Mouse (Mus musculus) kidney, embryonic 15.5 days (tissue): ENCODE results near the gene Plekhg6. TPM values are rescaled to one million over a fixed set of nuclear protein-coding genes. Genes with fewer than 3 reads are reported as not detected.

Experiments used
- ATAC-seq: fragments of 200-750 bp; cut with Nextera tagmentation; replicated peaks from 2 replicates; pipeline ENCODE4 v1.8.0; 2017; ENCODE audit warnings: moderate TSS enrichment; ENCODE audit not compliant: low FRiP score
- H3K27ac ChIP-seq: fragments of 300-500 bp; sonication (generic); 2 replicates; pipeline ENCODE4 v1.5.1; 2015; ENCODE audit warnings: mild to moderate bottlenecking, inconsistent platforms
- H3K27me3 ChIP-seq: fragments of 300-500 bp; sonication (generic); 2 replicates; pipeline ENCODE4 v1.6.1; 2015; ENCODE audit warnings: inconsistent platforms
- H3K36me3 ChIP-seq: fragments of 300-500 bp; sonication (generic); 2 replicates; pipeline ENCODE4 v1.6.1; 2015; ENCODE audit warnings: inconsistent platforms
- H3K4me1 ChIP-seq: fragments of 300-500 bp; sonication (generic); 2 replicates; pipeline ENCODE4 v1.6.1; 2015; ENCODE audit warnings: inconsistent platforms
- H3K4me2 ChIP-seq: fragments of 300-500 bp; sonication (generic); 2 replicates; pipeline ENCODE4 v1.6.1; 2015; ENCODE audit warnings: moderate library complexity, mild to moderate bottlenecking, inconsistent platforms
- H3K4me3 ChIP-seq: fragments of 300-500 bp; sonication (generic); replicated peaks from 2 replicates; pipeline ENCODE4 v1.5.1; 2015; ENCODE audit warnings: mild to moderate bottlenecking, inconsistent platforms
- H3K9ac ChIP-seq: fragments of 300-500 bp; sonication (generic); 2 replicates; pipeline ENCODE4 v1.6.1; 2015; ENCODE audit warnings: mild to moderate bottlenecking, inconsistent platforms
- H3K9me3 ChIP-seq: fragments of 300-500 bp; sonication (generic); replicated peaks from 2 replicates; pipeline ENCODE4 v1.6.1; 2016; ENCODE audit warnings: inconsistent platforms
- WGBS: fragments of 180-500 bp; shearing (Covaris S2); methylation state at CpG from one replicate; pipeline ENCODE4 v1.1.7; 2015; ENCODE audit warnings: mixed read lengths; 5-methylcytosine and 5-hydroxymethylcytosine counted together
- polyA plus RNA-seq: library from polyadenylated mRNA; unstranded; fragments of >200 nt; fragmentation: Nextera tagmentation; extraction: Ambion mirVana; gene quantifications from 2 replicates; pipeline ENCODE4 v1.2.1, GENCODE M21; 2015

The Plekhg6 gene
- polyA plus RNA-seq, 1 experiment from 2014 or later, result 4.7 TPM

DNA sequence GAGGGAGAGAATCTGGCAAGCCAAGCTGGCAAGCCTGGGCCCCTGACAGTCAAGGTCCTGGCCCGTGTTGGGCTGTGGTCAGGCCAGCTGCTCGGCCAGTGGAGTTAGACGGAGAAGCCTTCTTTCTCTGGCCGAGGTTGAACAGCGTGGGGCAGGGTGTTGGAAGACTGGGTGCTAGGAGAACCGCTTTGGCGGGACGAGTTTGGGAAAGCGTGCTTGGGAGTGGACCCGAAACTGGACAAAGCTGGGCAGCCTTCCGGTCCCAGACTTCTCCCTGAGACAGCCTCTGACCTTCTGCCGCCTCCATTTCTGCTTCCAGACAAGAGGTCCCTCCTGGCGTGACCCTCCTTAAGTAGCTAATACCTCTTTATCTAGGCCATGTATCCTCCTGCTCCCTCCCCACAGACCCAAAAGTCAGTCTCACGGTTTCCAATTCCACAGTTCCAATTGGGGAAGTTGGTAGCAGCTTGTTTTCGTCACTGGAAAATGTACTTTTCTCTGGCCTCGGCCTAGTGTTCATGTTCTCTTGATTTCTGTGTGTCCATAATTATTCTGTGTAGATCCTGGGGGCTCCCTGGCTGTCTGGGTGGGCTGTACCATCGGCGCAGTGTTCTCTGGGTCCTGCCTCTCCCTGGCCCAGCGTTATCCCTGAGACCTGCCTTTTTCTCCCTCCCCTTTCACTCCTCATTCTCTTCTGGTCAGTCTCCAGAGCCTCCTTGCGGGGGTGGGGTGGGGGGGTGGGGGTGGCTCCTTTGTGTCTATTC is 30.2 kb downstream of the Plekhg6 start:
- H3K9ac ChIP-seq, result peak overlapping the region; percentile 80
- H3K4me1 ChIP-seq, result peaks cover 68% of the 10 kb centered on the region
- ATAC-seq, result peak; percentile 20; the same call in 1 of the 2 replicates

DNA sequence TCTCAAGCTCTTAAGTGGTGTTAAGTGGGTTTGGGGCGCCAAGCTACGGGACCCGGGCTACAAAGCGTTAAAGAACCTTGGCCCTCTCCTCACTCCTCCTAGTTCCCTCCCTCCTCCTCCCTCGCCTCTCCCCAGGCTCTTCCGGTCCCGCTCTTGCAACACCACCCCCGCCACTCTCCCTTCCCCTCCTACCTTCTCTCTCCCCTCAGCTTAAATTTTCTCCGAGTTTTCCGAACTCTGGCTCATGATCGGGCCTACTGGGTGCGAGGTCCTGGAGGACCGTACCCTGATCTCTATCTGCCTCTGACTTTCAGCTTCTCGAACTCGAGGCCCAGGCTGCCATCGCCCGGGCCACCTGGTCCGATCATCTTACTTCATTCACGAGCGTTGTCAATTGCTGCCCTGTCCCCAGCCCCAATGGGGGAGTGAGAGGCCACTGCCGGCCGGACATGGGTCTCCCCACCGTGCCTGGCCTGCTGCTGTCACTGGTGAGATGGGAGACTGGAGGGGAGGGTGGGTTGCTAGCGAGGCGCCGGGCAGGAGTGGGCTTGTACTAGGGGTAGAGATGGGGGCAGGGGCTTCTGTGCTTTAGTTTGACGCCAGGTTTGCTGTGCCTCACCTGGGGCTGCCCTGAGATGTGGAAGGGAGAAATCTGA is 30.9 kb downstream of the Plekhg6 start:
- no peaks in the 10 kb centered on the region for H3K9me3 ChIP-seq
- WGBS, result under 1% methylated on average over 27 of the region's 27 CpGs
- H3K27ac ChIP-seq, result peak overlapping the region; percentile 91
- H3K4me1 ChIP-seq, result peaks cover 62% of the 10 kb centered on the region
- peak; percentile 84 for ATAC-seq
- peak overlapping the region; percentile 90 for H3K4me2 ChIP-seq
- H3K9ac ChIP-seq, result peak overlapping the region; percentile 80
- H3K27me3 ChIP-seq, result no peaks in the 10 kb centered on the region
- H3K4me3 ChIP-seq, result peak overlapping the region; percentile 71
- H3K36me3 ChIP-seq, result no peaks in the 10 kb centered on the region

More for the DNA sequence above, 30.2 kb downstream of the Plekhg6 start:
- Histone ChIP-seq H3K36me3 (no peaks in the 10 kb centered on the region), H3K9me3 (no peaks in the 10 kb centered on the region), H3K27me3 (no peaks in the 10 kb centered on the region), H3K4me3 (peak overlapping the region; percentile 71), H3K4me2 (peak overlapping the region; percentile 90), H3K27ac (peak overlapping the region; percentile 91)
- WGBS, result 2% methylated on average over 20 of the region's 20 CpGs

DNA sequence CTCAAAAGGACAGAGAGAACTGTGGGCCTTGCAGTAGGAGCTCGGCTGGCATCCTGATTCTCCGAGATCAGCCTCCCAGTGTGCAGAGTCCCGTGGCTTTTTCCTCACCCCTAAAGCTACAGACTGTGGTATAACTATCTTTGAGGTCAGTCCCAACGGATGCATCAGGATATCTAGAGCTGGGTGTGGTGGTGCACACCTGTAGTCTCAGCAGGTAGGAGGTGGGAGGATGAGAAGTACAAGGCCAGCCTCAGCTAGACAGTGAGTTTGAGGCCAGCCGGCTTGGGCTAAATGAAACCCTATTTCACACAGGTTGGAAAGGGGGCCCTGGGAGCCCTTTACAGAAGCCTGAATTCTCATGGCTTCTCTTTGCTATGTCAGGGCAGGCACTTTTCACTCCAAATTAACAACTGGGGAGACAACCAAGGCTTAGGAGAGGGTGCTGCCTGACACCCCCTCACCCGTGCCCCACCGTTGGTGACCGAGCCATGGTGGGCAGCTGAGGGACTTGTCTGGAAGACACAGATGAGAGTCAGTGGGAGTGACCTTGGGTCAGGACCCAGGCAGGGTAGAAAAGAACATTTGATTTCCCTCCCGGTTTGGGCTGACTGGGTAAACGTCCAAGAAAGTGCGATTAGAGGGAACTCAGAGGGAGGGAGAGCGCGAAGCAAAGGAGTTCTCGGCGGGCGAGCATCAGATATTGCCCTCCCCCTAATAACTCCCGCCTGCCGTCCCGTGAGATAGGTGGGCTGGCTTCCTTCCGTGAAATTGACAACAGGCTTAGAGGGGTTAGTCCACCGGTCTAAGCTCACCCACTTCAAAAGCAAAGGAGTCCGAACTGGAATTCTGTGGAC is 31.6 kb downstream of the Plekhg6 start, which contains the start of gene Tnfrsf1a:
Tnfrsf1a (plus strand) TSS at position 642 of the 854 bp plus-strand sequence.
- Histone ChIP-seq H3K4me1 (peaks cover 62% of the 10 kb centered on the region), H3K9me3 (no peaks in the 10 kb centered on the region), H3K4me3 (peak within 1 kb of the TSS; percentile 71), H3K9ac (peak within 1 kb of the TSS; percentile 80), H3K27me3 (no peaks in the 10 kb centered on the region), H3K4me2 (peak within 1 kb of the TSS; percentile 90), H3K27ac (peak within 1 kb of the TSS; percentile 91), H3K36me3 (no peaks in the 10 kb centered on the region)
- 7% methylated on average over 22 of the region's 22 CpGs for WGBS
- ATAC-seq, result peak; percentile 16

GRCm38 (mm10) chr6:125346029-125346428 is 34.6 kb downstream of the Plekhg6 start:
- Histone ChIP-seq H3K9me3 (no peaks in the 10 kb centered on the region), H3K36me3 (no peaks in the 10 kb centered on the region), H3K4me2 (no peak overlapping the region), H3K4me3 (no peak overlapping the region), H3K9ac (no peak overlapping the region), H3K27me3 (no peaks in the 10 kb centered on the region), H3K27ac (no peak overlapping the region; the same call in 1 of the 2 replicates), H3K4me1 (peaks cover 51% of the 10 kb centered on the region)
- ATAC-seq, result no peak
- WGBS, result 67% methylated on average over 2 of the region's 2 CpGs

DNA sequence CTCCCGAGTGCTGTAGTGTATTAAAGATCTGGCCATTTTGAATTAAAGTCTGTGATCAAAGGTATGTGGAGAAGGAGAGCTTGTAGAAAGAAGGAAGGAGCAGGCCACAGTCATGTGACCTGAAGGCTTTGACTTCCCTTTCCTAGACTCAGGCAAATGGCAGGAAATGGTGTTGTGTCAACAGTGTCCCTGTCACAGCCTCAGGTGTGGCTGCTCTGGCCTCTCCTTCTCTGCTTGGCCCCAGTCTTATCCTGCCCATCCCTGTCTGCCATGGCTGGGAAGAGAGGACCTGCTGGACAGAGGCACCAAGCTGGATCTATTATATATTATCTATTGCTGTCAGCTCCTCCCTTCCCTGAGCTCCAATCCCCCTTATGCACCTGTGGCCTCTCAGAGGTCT is 35.0 kb downstream of the Plekhg6 start:
- H3K27me3 ChIP-seq, result no peaks in the 10 kb centered on the region
- H3K4me2 ChIP-seq, result no peak overlapping the region
- H3K4me3 ChIP-seq, result no peak overlapping the region
- H3K27ac ChIP-seq, result no peak overlapping the region; the same call in 1 of the 2 replicates
- ATAC-seq, result no peak
- WGBS, result 65% methylated on average over 1 of the region's 1 CpGs
- H3K9me3 ChIP-seq, result no peaks in the 10 kb centered on the region
- no peaks in the 10 kb centered on the region for H3K36me3 ChIP-seq
- H3K9ac ChIP-seq, result no peak overlapping the region
- peaks cover 50% of the 10 kb centered on the region for H3K4me1 ChIP-seq

DNA sequence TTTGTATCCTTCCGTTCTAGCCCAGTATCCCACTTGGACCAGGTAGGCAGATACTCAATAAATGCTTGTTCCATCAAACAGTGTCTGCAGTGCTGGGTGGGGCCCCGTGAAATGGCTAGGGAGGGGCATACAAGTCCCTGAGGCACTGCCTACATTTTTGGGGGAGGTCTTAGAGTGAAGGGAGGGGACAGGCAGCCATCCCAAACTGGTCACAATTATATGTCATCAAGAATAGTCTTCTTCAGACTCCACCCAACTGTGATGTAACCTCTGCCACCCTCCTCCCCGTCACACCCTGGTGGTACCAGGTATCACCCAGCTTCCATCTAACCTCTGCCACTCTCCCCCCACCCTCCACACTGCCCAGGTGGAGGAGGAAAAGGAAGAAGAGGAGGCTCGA is 35.7 kb downstream of the Plekhg6 start:
- Histone ChIP-seq H3K9me3 (no peaks in the 10 kb centered on the region), H3K27ac (no peak overlapping the region), H3K27me3 (no peaks in the 10 kb centered on the region), H3K4me1 (peaks cover 55% of the 10 kb centered on the region), H3K36me3 (no peaks in the 10 kb centered on the region), H3K9ac (no peak overlapping the region), H3K4me3 (no peak overlapping the region), H3K4me2 (no peak overlapping the region)
- no peak for ATAC-seq
- WGBS, result 73% methylated on average over 4 of the region's 4 CpGs

- no peak for ATAC-seq
- Histone ChIP-seq H3K9ac (no peak overlapping the region), H3K4me2 (no peak overlapping the region), H3K9me3 (no peaks in the 10 kb centered on the region), H3K36me3 (no peaks in the 10 kb centered on the region), H3K4me3 (no peak overlapping the region), H3K27ac (no peak overlapping the region), H3K27me3 (no peaks in the 10 kb centered on the region), H3K4me1 (peaks cover 53% of the 10 kb centered on the region)
- WGBS, result 17% methylated on average over 8 of the region's 8 CpGs
Measured at GRCm38 (mm10) chr6:125344084-125344483, 36.5 kb downstream of the Plekhg6 start.

DNA sequence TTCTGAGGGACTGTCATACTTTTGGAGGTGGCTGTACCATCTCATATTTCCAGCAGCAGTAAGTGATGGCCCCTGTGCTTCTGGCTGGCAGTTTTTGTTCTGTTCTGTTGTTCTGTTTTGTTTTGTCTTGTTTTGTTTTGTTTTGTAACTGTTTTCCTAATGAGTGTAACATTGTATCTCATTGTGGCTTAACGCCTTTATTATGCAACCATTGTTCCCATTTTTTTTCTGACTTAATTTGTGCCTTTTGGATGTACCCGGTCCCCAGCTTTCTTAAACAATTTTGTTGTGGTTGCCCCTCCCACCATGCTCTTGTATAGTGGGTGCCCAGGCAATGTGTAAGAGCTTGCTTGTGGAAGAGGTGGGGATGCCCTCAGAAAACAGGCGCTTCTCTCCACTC is 38.4 kb downstream of the Plekhg6 start:
- no peak for ATAC-seq
- Histone ChIP-seq H3K4me3 (no peak overlapping the region), H3K36me3 (no peaks in the 10 kb centered on the region), H3K27ac (no peak overlapping the region), H3K4me1 (peaks cover 45% of the 10 kb centered on the region), H3K9me3 (no peaks in the 10 kb centered on the region), H3K4me2 (no peak overlapping the region), H3K27me3 (no peaks in the 10 kb centered on the region), H3K9ac (no peak overlapping the region)
- WGBS, result 79% methylated on average over 3 of the region's 3 CpGs

- Histone ChIP-seq H3K27ac (peak overlapping the region; percentile 82), H3K4me1 (peaks cover 41% of the 10 kb centered on the region), H3K27me3 (no peaks in the 10 kb centered on the region), H3K36me3 (no peaks in the 10 kb centered on the region), H3K4me2 (no peak overlapping the region), H3K9ac (no peak overlapping the region), H3K9me3 (no peaks in the 10 kb centered on the region), H3K4me3 (no peak overlapping the region)
- WGBS, result 60% methylated on average over 5 of the region's 5 CpGs
- peak; percentile 57; the same call in 1 of the 2 replicates for ATAC-seq
Measured at GRCm38 (mm10) chr6:125340244-125340643, 40.3 kb downstream of the Plekhg6 start.

DNA sequence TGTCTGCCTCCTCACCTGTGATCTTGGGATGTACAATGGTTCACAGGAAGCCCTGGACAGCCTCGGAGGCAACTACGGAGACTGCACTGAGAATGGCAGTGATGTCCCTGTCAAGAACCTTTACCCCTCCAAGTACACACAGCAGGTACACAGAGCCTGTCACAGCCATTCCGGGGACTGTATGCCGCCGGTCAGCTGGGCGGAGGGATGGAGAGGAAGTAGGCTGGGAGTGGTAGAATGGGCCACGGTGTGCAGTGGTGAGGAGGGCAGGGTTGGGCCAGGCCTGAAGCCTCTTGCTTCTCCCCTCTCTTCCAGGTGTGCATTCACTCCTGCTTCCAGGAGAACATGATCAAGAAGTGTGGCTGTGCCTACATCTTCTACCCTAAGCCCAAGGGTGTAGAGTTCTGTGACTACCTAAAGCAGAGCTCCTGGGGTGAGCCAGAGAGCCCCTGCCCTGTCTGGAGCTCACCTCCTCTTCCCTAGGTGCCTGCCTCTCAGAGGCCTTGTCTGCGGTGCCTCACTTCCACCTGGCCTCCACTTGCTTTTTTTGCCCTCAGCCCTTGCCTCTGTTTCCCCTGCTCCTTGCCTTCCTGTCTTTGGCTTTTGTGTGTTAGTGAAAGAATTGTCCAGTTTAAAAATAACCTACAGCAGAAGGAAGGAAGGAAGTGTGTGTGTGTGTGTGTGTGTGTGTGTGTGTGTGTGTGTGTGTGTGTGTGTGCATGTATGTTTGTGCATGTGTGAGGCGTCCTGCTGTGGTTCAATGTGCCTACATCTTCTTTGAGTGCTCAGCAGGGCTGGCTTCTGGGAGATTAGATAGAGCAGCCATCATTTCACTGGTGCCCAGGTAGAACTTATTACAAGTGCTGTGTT is 41.6 kb downstream of the Plekhg6 start:
- H3K27me3 ChIP-seq, result no peaks in the 10 kb centered on the region
- no peaks in the 10 kb centered on the region for H3K36me3 ChIP-seq
- 74% methylated on average over 9 of the region's 9 CpGs for WGBS
- H3K27ac ChIP-seq, result peak overlapping the region; percentile 64
- peaks cover 33% of the 10 kb centered on the region for H3K4me1 ChIP-seq
- no peak overlapping the region for H3K4me3 ChIP-seq
- no peak overlapping the region for H3K4me2 ChIP-seq
- H3K9ac ChIP-seq, result no peak overlapping the region
- no peak for ATAC-seq
- no peaks in the 10 kb centered on the region for H3K9me3 ChIP-seq

DNA sequence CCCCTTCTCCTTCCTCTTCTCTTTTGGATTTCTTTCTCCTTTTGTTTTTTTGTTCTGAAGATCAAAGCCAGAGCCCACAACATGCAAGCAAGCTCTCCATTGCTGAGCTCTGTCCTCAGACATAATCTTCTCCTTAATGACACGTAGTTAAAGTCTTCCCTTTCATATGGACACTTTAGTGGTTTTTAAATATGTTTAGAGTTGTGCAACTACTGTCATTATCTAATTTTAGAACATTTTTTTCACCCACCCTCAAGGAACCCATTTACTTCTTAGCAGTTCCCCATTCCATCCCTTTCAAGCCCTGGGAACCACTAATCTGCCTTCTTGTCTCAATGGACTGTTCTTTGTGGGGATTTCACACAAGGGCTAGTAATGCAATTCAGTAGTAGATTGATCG is 46.2 kb downstream of the Plekhg6 start:
- peaks cover 19% of the 10 kb centered on the region for H3K4me1 ChIP-seq
- no peak overlapping the region for H3K4me3 ChIP-seq
- H3K27ac ChIP-seq, result no peak overlapping the region
- H3K9ac ChIP-seq, result no peak overlapping the region
- no peaks in the 10 kb centered on the region for H3K27me3 ChIP-seq
- 56% methylated on average over 2 of the region's 2 CpGs for WGBS
- no peaks in the 10 kb centered on the region for H3K36me3 ChIP-seq
- no peak overlapping the region for H3K4me2 ChIP-seq
- no peaks in the 10 kb centered on the region for H3K9me3 ChIP-seq
- no peak for ATAC-seq
